Mouse (Mus musculus): ENCODE measurements at regions not wholly inside any gene's neighbourhood (a gene's known extent, or its start where the extent isn't known, plus 50 kb on each side); places are given as distances from the start of the nearest gene placed in this dataset.

- intact Hi-C loops (cut with DNase I) = loop anchor here (5.0 to 10.0 kb wide), 2 partner anchors 62 to 349 kb away; partner anchors contain the start of gene Sipa1l1
- DNase-seq (ENCODE audit: extremely low spot score in 1 of 2, low spot score in 2 of 2) = peak; percentile 43 to 54
Observed at GRCm38 (mm10) chr12:82105184-82106031, 63.7 kb upstream of the Sipa1l1 start.

GRCm38 (mm10) chr12:82115766-82116165, 53.4 kb upstream of the Sipa1l1 start:
- intact Hi-C loops (cut with DNase I) = loop anchor here (5.0 kb wide), 1 partner anchor 42 kb away; no protein-coding TSS in a partner anchor

More at GRCm38 (mm10) chr12:82115766-82116165, 53.4 kb upstream of the Sipa1l1 start:
- DNase-seq (ENCODE audit: extremely low spot score in 1 of 2, low spot score in 2 of 2) = no peak

Measured in left cerebral cortex, postnatal 10 days (tissue).